Mouse (Mus musculus): ENCODE data around the gene Abtb1. TPM values are rescaled to one million over a fixed set of nuclear protein-coding genes. Genes with fewer than 3 reads are reported as not detected.
A peak's percentile ranks its signal among the peaks of the same experiment; 100 is the strongest.

The Abtb1 gene
- 204 and 239 TPM in 2 replicates for polyA plus RNA-seq (2012; rRNA removed)

GRCm38 (mm10) chr6:88841781-88842689, at the start of gene Abtb1:
TSS of gene Abtb1 (minus strand) at chr6:88841984.
- peak within 1 kb of the TSS; percentile 93 for H3K4me3 ChIP-seq (ENCODE audit: control insufficient read depth, insufficient read depth, low read length)
- peak within 1 kb of the TSS; percentile 49 for H3K27ac ChIP-seq (ENCODE audit: control insufficient read depth, insufficient read depth, low read length)
- WGBS = 1% methylated on average over 72 of the region's 72 CpGs
- peaks cover 11% of the 10 kb centered on the region for H3K36me3 ChIP-seq (ENCODE audit: control insufficient read depth, insufficient read depth, low read length)
- no peaks in the 10 kb centered on the region for H3K27me3 ChIP-seq (ENCODE audit: control insufficient read depth, insufficient read depth, low read length)
- TF ChIP-seq CTCF (IDR thresholded peaks at IDR 0.05; ENCODE audit: borderline replicate concordance, control insufficient read depth, extremely low read depth, insufficient read depth, low read length, poor library complexity) = peak; percentile 46; the same call in 1 of the 2 replicates
- peak; percentile 42 for TF ChIP-seq POLR2A (IDR thresholded peaks at IDR 0.05; ENCODE audit: control insufficient read depth, extremely low read depth, insufficient read depth, low read length, poor library complexity)
- DNase-seq = peak; percentile 97
- H3K4me1 ChIP-seq (replicated peaks; ENCODE audit: control insufficient read depth, insufficient read depth, low read length) = peaks cover 13% of the 10 kb centered on the region

DNA sequence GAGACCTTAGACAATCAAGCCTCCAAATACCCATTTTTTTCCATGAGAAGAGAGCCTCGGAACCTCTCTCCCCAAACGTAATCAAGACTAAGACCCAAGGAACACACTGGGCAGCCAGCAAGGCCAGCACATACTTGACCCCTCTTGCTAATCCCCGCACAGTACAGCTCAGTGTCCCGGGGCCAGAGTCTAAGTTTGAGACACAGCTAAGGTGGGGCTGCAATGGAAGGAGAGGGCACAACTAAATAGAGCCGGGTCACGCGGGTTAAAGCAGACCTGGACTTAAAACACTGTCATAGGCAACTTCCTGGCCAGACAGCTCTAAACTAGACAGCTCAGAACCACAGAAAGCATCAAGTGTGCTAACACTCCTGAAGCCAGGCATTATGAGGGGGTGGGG, 49.0 kb upstream of the Abtb1 start:
- peaks cover 54% of the 10 kb centered on the region for H3K36me3 ChIP-seq (ENCODE audit: control insufficient read depth, insufficient read depth, low read length)
- no peaks in the 10 kb centered on the region for H3K27me3 ChIP-seq (ENCODE audit: control insufficient read depth, insufficient read depth, low read length)
- no peak overlapping the region for H3K4me3 ChIP-seq (ENCODE audit: control insufficient read depth, insufficient read depth, low read length)
- H3K27ac ChIP-seq (ENCODE audit: control insufficient read depth, insufficient read depth, low read length) = no peak overlapping the region
- 93% methylated on average over 7 of the region's 7 CpGs for WGBS
- DNase-seq = no peak
- no peak for TF ChIP-seq POLR2A (IDR thresholded peaks at IDR 0.05; ENCODE audit: control insufficient read depth, extremely low read depth, insufficient read depth, low read length, poor library complexity)
- TF ChIP-seq CTCF (IDR thresholded peaks at IDR 0.05; ENCODE audit: borderline replicate concordance, control insufficient read depth, extremely low read depth, insufficient read depth, low read length, poor library complexity) = no peak
- peaks cover 20% of the 10 kb centered on the region for H3K4me1 ChIP-seq (replicated peaks; ENCODE audit: control insufficient read depth, insufficient read depth, low read length)

DNA sequence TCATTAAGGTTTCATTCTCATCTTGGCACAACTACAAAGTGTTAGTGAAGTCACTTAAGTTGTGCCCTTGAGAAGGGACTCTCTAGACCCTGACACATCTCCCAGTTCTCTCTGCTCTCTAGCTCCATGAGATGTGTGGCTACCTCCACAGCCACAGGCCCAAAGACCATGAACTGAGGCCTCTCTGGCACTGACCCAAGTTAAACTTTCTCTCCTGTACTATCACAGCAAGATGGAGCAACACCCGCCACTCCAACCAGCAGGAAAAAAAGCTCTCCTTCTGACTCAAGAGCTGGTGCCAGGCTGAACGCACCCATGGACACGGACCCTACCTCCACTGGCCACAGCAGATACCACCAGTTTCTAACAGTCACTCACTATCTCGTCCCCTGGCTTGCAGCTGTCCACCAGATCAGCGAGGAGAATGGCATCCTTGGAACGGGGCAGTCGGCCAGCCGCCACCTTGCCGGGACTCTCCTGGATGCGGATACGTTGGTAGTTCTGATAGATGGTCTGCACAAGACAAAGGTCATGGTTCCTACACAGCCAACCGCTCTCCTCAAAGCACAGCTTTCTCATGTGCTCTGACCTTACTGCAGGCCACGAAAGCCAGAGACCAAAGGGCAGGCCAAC, 47.7 kb upstream of the Abtb1 start:
- H3K36me3 ChIP-seq (ENCODE audit: control insufficient read depth, insufficient read depth, low read length) = peaks cover 67% of the 10 kb centered on the region
- no peak overlapping the region for H3K27ac ChIP-seq (ENCODE audit: control insufficient read depth, insufficient read depth, low read length)
- DNase-seq = no peak
- peaks cover 23% of the 10 kb centered on the region for H3K4me1 ChIP-seq (replicated peaks; ENCODE audit: control insufficient read depth, insufficient read depth, low read length)
- no peaks in the 10 kb centered on the region for H3K27me3 ChIP-seq (ENCODE audit: control insufficient read depth, insufficient read depth, low read length)
- no peak overlapping the region for H3K4me3 ChIP-seq (ENCODE audit: control insufficient read depth, insufficient read depth, low read length)
- 98% methylated on average over 13 of the region's 13 CpGs for WGBS
- TF ChIP-seq POLR2A (IDR thresholded peaks at IDR 0.05; ENCODE audit: control insufficient read depth, extremely low read depth, insufficient read depth, low read length, poor library complexity) (no peak), CTCF (IDR thresholded peaks at IDR 0.05; ENCODE audit: borderline replicate concordance, control insufficient read depth, extremely low read depth, insufficient read depth, low read length, poor library complexity) (no peak)

GRCm38 (mm10) chr6:88886417-88886967, 44.7 kb upstream of the Abtb1 start:
- Histone ChIP-seq H3K27ac (ENCODE audit: control insufficient read depth, insufficient read depth, low read length) (peak overlapping the region; percentile 86), H3K4me3 (ENCODE audit: control insufficient read depth, insufficient read depth, low read length) (no peak overlapping the region), H3K27me3 (ENCODE audit: control insufficient read depth, insufficient read depth, low read length) (no peaks in the 10 kb centered on the region), H3K36me3 (ENCODE audit: control insufficient read depth, insufficient read depth, low read length) (peaks cover 72% of the 10 kb centered on the region), H3K4me1 (replicated peaks; ENCODE audit: control insufficient read depth, insufficient read depth, low read length) (peaks cover 23% of the 10 kb centered on the region)
- 10% methylated on average over 2 of the region's 2 CpGs for WGBS
- TF ChIP-seq CTCF (IDR thresholded peaks at IDR 0.05; ENCODE audit: borderline replicate concordance, control insufficient read depth, extremely low read depth, insufficient read depth, low read length, poor library complexity) (no peak), POLR2A (IDR thresholded peaks at IDR 0.05; ENCODE audit: control insufficient read depth, extremely low read depth, insufficient read depth, low read length, poor library complexity) (no peak)
- DNase-seq = peak; percentile 82

DNA sequence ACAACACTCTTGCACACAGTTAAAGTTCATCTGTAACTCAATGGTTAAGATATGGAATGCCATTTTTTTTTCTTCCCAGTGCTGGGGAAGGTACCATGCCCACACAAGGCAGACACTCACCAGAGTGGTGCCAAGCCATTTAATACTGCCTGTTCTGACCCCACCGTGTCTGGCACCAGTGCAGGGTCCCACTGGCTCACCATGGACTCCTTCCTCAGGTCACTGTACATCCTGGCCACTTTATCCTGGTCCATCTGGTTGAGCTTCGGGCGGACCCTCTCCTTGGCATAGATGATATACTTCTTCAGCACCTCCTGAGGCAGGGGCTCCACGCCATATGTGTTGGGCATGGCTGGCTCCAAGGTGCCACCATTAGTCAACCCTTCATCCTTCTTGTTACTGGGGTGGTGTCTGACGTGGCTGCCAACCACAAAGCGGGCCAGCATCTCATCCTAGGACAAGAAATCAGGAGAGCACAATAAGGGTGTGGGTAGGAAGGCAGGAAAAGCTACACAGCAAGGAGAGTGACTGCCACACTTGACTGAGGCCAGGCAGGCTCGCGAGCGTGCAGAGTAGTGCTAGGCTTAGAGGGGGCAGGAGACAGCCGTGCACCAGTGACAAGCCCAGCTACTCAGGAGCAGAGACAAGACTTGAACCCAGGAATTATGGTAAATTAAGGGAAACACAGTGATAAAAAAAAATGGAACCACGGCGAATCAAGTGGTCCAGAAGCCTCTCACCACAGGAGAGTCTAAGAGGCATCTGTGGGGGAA, 44.0 kb upstream of the Abtb1 start:
- Histone ChIP-seq H3K36me3 (ENCODE audit: control insufficient read depth, insufficient read depth, low read length) (peaks cover 66% of the 10 kb centered on the region), H3K4me1 (replicated peaks; ENCODE audit: control insufficient read depth, insufficient read depth, low read length) (peaks cover 23% of the 10 kb centered on the region), H3K27ac (ENCODE audit: control insufficient read depth, insufficient read depth, low read length) (peak overlapping the region; percentile 86), H3K27me3 (ENCODE audit: control insufficient read depth, insufficient read depth, low read length) (no peaks in the 10 kb centered on the region), H3K4me3 (ENCODE audit: control insufficient read depth, insufficient read depth, low read length) (no peak overlapping the region)
- TF ChIP-seq CTCF (IDR thresholded peaks at IDR 0.05; ENCODE audit: borderline replicate concordance, control insufficient read depth, extremely low read depth, insufficient read depth, low read length, poor library complexity) = no peak
- no peak for TF ChIP-seq POLR2A (IDR thresholded peaks at IDR 0.05; ENCODE audit: control insufficient read depth, extremely low read depth, insufficient read depth, low read length, poor library complexity)
- WGBS = 75% methylated on average over 12 of the region's 12 CpGs
- peak; percentile 41 for DNase-seq

GRCm38 (mm10) chr6:88884690-88885089, 42.9 kb upstream of the Abtb1 start:
- no peak overlapping the region for H3K4me3 ChIP-seq (ENCODE audit: control insufficient read depth, insufficient read depth, low read length)
- 97% methylated on average over 17 of the region's 17 CpGs for WGBS
- H3K36me3 ChIP-seq (ENCODE audit: control insufficient read depth, insufficient read depth, low read length) = peaks cover 55% of the 10 kb centered on the region
- H3K4me1 ChIP-seq (replicated peaks; ENCODE audit: control insufficient read depth, insufficient read depth, low read length) = peaks cover 23% of the 10 kb centered on the region
- DNase-seq = no peak
- H3K27ac ChIP-seq (ENCODE audit: control insufficient read depth, insufficient read depth, low read length) = no peak overlapping the region
- no peaks in the 10 kb centered on the region for H3K27me3 ChIP-seq (ENCODE audit: control insufficient read depth, insufficient read depth, low read length)
- TF ChIP-seq CTCF (IDR thresholded peaks at IDR 0.05; ENCODE audit: borderline replicate concordance, control insufficient read depth, extremely low read depth, insufficient read depth, low read length, poor library complexity) (no peak), POLR2A (IDR thresholded peaks at IDR 0.05; ENCODE audit: control insufficient read depth, extremely low read depth, insufficient read depth, low read length, poor library complexity) (no peak)

All from thymus, adult 2 months (tissue).